Mouse (Mus musculus) WW6 (cell line): Measurements from ENCODE around the gene Pcp4.
"Not testable (repeated sequence)": the region's sequence is repeated elsewhere in the genome, so short reads cannot be mapped to it uniquely, and the experiment has no call there.

ENCODE experiments used
- DNase-seq: peaks from one replicate; pipeline ENCODE4 v3.0.0-alpha.2; 2013; ENCODE audit warnings: low read depth, low spot score

Gene Pcp4

GRCm38 (mm10) chr16:96467445-96467844 is at the start of gene Pcp4:
Pcp4 (plus strand) TSS chr16:96467606.
- DNase-seq: peak; percentile 47

- no peak for DNase-seq
Measured at GRCm38 (mm10) chr16:96425044-96425443, 42.4 kb upstream of the Pcp4 start.

GRCm38 (mm10) chr16:96426671-96427070 is 40.7 kb upstream of the Pcp4 start:
- DNase-seq: no peak

- no peak for DNase-seq
Measured at GRCm38 (mm10) chr16:96429046-96429445, 38.4 kb upstream of the Pcp4 start.

GRCm38 (mm10) chr16:96433266-96433665 is 34.1 kb upstream of the Pcp4 start:
- no peak for DNase-seq

- no peak for DNase-seq
Measured at GRCm38 (mm10) chr16:96434024-96434785, 33.2 kb upstream of the Pcp4 start.

- no peak for DNase-seq
Measured at GRCm38 (mm10) chr16:96438946-96439345, 28.5 kb upstream of the Pcp4 start.

- no peak for DNase-seq
Measured at GRCm38 (mm10) chr16:96439682-96440081, 27.7 kb upstream of the Pcp4 start.

- no peak for DNase-seq
Measured at GRCm38 (mm10) chr16:96440871-96441270, 26.5 kb upstream of the Pcp4 start.

- DNase-seq: no peak
Measured at GRCm38 (mm10) chr16:96441826-96442225, 25.6 kb upstream of the Pcp4 start.

GRCm38 (mm10) chr16:96443468-96443867 is 23.9 kb upstream of the Pcp4 start, which contains the start of gene Itgb2l:
Itgb2l (minus strand) TSS chr16:96443619.
- no peak for DNase-seq

GRCm38 (mm10) chr16:96450871-96451270 is 16.5 kb upstream of the Pcp4 start:
- not testable (repeated sequence) for DNase-seq

- DNase-seq: no peak
Measured at GRCm38 (mm10) chr16:96454086-96454485, 13.3 kb upstream of the Pcp4 start.

GRCm38 (mm10) chr16:96457612-96458011 is 9.8 kb upstream of the Pcp4 start:
- no peak for DNase-seq

GRCm38 (mm10) chr16:96459356-96459755 is 8.1 kb upstream of the Pcp4 start:
- DNase-seq: no peak

GRCm38 (mm10) chr16:96460788-96461187 is 6.6 kb upstream of the Pcp4 start:
- DNase-seq: no peak

GRCm38 (mm10) chr16:96468011-96468410 is 605 bp downstream of the Pcp4 start:
- no peak for DNase-seq

GRCm38 (mm10) chr16:96468698-96469097 is 1.3 kb downstream of the Pcp4 start:
- DNase-seq: no peak

- DNase-seq: no peak
Measured at GRCm38 (mm10) chr16:96469640-96470039, 2.2 kb downstream of the Pcp4 start.

- no peak for DNase-seq
Measured at GRCm38 (mm10) chr16:96472361-96472760, 5.0 kb downstream of the Pcp4 start.

GRCm38 (mm10) chr16:96472816-96473215 is 5.4 kb downstream of the Pcp4 start:
- DNase-seq: no peak

- DNase-seq: no peak
Measured at GRCm38 (mm10) chr16:96474185-96474584, 6.8 kb downstream of the Pcp4 start.

GRCm38 (mm10) chr16:96481791-96482190 is 14.4 kb downstream of the Pcp4 start:
- DNase-seq: no peak
